Mouse (Mus musculus) urinary bladder, postnatal 36 days (tissue): Measurements from ENCODE around the gene Itga4.

Experiments
- DNase-seq, 2 experiments: peaks; one replicate each; pipeline ENCODE4 v3.0.0; 2022; ENCODE audit warnings: low spot score in 2 of 2, mixed read lengths in 1 of 2

Gene Itga4

DNA sequence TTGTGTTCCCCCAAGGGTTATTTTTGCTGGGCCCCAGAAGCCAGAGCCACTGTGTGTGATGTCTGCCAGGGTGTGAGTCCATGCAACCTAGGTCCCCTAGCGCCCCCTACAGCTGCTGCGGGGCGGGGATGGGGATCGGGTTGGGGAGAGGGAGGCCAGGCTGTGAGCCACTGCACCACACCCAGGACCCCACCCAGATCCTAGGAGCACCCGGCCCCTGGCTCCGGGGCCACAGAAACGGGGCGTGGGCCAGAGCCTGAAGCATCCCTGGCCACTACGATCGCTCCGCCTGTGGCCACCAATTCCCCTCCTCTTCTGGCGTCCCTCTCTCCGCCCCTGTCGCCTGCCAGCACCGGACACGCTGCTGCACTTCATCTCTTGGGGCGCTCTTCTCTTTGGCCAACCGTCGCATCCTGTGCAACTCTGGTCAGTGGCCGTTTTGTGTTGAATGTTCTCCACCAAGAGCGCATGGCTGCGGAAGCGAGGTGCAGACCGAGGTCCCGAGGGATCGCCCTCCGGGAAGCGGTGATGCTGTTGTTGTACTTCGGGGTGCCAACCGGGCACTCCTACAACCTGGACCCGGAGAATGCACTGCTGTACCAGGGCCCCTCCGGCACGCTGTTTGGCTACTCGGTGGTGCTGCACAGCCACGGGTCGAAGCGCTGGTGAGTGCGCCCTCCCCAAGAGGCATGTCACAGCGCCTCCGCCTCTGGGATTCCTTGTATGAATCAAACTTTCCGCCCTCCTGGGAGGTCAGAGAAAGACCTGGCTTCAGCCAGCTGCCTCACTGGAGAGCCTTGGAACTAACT, at the start of gene Itga4:
Itga4 (plus strand) TSS at position 235 of the 809 bp plus-strand sequence.
- DNase-seq = peak; percentile 16 to 42

DNA sequence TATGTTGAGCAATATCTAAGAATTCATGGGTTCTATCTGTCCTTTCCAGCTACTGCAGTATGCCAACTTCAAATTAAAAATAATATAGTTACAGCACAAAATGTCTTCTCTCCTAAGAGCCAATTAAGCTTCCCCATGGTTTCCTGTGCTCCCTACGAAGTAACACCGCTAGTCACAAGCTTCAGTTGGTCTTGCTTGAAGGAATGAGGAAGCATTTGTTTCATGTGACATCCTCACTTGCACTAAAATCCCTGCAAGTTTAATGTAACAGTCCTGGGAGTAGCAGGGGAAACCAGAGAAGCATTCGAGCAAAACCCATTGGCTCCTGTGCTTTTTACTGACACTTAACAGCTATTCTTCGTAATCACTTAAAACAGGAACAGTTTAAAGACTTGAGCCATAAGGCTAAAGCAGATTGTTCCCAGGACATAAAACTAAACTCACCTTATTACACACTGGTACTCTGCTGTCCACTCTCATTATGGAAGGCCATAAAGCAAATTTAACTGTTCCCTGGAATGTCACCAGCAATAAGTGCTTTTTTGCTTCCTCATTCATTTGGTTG, 49.0 kb upstream of the Itga4 start:
- no peak for DNase-seq

DNA sequence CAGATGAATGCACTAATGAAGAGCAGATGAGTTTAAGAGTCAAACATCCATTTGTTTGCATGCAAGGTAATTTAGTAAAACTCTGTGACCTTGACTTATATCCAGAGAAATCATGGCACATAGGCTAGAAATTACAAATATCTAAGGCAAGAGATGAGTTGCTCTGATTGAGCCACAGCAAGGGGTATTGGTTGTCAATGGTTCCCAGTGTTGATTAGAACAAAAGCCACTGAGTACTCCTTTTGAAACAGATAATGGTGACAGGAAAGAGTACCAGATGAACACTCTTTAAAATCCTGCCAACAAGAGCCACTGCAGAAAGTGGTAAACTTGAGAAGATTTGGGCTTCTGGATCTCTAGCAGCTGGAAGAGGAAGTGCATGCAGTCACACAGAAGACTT, 40.2 kb upstream of the Itga4 start:
- no peak for DNase-seq

DNA sequence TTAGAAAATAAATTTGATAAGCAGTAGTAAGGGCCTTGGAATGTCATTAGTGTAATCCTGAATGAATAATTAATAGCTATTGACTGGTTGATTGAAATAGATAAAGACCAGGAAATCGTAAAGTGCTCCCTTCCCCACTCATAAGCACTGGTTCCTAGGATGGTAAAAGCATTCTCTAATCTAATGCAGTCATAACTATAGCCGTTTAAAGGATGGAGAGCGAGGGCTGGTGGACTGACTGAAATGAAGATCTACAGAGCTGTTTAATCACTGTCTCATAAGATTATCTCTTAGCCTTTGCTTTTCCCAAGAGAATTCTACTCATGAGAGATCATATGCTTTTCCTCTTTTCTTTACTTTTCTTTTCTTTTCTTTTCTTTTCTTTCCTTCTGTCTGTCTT, 39.7 kb upstream of the Itga4 start:
- no peak for DNase-seq

DNA sequence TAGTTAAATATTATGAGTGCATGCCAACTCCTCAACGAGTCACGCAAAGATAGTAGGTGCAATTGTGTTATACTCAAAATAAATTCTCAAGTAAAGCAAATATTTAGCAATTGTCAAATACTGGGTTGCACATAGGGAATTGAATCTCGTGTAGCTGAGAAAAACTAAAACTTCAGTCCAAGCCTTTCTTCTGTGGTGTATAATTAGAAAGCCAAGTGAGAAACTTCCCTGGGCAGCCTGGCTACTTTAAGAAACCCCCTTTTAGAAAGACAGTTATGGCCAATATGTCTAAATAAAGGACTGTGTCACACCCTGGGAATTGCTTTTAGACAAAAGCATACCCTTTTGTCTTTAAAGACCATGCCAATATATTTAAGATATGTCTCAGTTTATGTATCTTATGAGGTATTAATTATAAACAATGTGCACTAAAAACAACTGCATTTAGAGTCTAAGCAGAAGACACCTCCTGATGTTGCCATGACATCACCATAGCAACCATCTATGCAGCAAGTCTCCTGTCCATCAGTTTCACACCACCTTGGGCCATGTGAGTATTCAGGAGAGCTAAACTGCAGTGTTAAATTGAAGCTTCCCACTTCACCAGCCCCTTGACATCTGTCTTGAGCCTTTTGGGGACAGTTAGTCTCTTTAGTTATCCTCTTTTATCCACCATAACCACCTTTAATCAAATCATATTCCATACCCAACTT, 30.4 kb upstream of the Itga4 start:
- no peak for DNase-seq

DNA sequence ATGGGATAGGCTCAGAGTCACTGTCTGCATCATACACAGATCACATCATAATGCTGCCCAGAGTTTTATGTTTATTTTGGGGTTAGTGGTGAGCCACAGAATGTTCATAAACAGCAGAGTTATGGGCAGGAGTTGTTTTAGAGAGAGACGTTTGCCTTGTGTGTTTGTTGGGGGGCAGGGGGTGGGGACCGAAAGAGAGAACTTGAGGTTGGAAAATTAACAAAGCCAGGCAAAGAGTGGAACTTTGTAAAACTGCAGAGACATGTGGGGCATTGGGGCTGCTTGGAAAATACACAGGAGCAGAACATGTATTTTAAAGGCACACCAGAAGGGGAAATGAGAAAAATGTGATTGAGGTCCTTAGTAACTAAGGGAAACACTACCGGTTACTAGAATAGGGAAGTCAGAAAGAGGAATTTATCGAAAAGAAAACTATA, 27.4 kb upstream of the Itga4 start:
- no peak for DNase-seq

DNA sequence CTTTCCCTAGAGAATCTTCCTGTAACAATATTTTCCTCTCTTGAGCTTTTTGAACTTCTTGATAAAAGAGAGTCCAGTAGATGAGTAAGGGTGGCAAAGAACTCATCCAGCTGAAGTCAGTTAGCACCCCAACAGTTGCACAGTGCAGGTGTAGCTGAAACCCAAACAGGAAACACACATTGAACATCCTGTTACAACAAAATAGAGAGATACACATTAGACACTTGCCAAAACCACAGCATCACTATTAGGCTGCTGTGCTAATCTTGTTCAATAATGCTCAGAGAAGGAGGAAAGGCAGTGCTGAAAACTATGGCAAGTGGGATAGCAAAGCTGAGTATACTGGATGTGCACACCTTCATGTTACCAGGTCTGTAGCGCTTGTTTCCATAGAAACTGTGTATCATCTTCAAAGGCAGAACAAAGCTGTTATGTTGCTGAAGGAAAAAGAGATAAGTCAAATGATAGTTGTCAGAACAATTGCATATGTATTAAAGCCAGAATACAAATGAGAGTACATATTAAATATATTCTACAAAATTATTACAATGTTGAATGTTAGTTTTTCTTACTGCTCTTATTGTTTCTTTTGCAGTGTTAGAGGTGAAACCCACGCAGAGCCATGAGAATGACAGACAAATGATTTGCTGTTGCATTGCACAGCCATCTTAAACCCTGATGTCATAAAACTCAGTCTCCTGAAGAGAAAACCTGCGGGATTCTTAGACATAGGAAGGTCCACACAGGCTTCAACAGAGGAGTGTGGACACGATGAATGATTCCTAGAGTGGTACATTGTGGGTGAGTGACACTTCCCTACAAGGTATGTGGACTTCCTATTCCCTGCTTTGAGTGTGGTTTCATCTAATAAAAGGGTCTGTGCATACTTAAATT, 23.9 kb upstream of the Itga4 start:
- no peak for DNase-seq

DNA sequence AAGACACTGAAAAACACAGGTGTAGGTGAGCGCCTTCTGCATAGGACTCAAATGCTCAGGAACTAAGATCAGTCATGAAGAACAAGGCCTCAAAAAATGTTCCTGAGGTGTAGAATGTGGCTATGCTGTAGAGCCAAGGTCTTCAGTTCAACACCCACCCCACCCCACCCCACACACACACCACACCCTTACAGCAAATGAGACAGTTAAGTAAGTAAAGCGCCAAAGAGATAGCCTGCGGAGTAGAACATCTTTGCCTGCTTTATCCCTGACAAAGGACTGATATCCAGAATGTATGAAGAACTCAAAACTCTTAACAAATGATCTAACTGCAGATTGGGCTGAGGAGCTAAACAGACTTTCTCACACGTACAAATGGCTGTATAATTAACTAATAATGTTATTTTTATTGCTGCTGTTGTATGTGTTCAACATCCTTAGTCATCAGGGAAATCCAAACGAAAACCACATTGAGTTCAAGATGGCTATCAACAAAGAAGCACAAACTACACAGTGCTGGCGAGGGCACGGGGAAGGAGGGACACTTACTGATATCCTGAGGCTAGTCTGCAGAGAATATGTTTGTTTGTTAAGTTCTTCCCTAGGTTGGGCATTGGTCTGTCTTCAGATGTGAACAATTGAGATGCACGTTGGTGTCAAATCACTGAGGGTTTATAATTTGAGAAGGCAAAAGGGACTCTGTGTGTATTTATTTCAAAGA, 19.3 kb upstream of the Itga4 start:
- no peak for DNase-seq

DNA sequence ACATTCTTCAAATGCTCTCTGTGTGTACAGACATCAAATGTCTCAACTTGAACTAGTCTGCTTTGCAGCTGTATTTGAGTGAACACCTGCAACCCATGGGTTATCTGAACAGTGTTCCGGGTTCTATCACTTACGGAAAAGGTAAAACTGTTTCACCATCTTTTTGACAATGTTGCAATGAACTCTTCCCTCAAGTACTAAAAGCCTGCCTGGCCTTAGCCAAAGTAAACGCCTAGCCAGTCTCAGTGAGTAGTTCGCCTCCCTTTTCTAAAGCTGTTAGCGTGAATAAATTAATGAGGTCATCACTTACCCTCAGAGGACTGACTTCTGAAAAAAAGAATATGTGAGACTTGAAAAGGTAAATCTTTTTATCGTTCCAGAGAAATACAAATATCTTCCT, 18.0 kb upstream of the Itga4 start:
- DNase-seq = no peak

DNA sequence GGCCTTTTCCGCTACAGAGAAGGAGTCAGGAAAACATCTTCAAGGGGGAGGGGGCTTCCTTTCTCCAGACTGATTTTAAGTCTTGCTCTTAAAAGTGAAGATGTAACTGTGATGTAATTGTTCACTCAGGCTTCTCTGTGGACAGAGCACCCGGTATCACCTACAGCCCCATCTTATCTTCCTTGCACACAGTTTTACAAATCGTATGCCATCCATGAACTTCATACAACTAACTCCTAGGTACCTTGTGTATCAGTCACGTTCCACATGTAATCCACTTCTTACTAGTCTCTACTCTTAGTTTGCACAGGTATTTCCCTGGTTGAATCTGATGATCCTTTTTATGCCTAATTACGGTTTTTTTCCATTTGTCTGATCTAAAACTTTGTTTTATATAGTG, 10.9 kb upstream of the Itga4 start:
- no peak for DNase-seq

DNA sequence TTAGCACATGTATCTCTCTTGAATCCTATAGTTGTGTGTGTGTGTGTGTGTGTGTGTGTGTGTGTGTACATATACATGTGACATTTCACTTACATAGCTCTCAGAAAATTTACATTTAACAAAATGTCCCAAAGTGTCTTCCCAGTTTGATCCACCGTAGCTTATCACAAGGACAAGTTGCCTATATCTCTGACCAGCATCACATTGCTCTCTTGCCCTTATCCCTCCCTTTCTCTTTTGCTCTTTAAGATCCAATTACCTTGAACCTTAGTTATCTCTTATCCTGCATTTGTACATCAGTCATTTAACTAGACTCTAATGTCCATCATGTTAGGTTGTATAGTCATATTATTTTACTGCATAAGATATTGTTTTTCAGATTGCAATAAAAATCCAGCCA, 10.5 kb upstream of the Itga4 start:
- DNase-seq = no peak

DNA sequence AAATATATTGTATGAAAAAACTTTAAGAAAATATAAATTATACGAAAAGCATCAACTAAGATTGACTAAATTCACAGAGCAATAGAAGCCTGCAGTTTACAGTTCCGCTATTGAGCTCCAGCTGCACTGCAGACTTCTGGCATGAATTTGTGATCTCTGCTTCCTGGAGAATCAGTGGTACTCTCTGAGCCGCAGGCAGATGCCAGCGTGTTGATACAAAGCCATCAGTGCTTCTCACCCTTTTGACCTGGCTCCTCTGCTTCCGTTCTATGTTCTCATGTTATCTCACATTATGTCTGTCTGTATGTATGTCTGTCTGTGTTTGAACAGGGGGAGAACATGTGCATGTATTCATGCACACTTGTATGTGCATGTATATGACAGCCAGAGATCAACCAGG, 6.9 kb upstream of the Itga4 start:
- DNase-seq = no peak

DNA sequence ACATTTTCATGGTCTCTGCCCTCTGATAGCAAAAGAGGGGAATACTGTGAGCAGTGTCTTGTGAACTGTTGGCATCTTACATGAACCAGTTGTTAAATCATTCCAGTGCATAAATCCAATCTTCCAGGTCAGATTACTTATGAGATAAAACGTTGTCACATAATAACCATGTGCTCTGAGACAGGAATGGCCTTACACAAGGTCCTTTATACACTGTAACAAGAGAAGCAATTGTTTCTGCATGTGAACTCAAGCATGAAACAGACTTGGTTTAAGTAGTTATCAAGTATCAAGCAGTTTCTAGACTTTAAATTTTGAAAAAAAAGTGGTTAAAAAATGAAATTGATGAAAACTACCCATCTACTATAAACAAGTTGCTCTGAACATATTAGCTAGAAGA, 4.7 kb upstream of the Itga4 start:
- no peak for DNase-seq

DNA sequence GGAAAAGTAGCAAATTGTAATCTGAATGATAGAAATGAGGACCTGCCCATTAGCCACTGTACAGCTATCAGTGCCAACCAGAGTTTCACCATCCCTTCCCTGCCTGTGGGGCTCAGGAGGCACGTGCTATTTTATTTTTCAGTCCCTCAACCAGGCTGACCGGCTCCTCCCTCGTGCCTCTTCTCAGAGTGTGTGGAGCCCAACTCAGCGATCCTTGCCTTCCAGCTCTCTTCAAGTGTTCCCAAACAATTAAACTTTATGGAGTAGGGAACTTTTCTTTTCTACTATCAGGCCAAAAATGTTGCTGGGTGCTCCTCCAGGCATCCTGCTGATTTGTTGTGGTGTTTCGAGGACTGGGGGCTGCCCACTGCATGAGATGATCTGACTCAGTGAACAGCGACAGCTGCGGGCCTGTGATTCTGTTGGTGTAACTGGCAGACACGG, 1.4 kb upstream of the Itga4 start:
- no peak for DNase-seq

DNA sequence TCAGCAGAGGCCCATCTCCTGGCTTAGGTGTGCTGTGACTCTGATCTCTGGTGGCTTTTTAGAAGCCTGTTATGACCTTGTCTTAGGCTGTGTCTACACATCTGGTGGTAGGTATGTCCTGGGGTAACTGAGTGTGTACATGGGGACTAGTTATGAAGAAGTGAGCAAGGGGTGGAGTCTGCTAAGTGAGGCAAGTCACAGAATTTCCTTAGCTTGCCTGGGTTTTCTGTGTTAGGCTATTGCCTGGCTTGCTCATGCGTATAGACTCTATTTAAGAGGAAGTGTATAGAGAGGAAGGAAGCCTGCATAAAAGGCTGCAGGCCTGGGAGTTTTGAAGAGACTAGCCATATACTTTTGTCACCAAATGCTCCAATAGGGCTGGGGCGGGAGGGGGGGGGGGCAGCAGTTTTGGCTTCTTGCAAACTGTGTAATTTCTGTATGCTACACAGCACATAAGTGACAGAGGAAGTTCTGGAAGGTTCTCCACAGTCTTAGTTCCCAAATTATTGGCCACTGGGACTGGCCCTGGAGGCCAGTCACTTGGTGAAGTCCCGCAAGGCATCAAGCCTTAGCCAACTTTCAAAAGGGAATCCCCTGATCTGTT, 536 bp upstream of the Itga4 start:
- no peak for DNase-seq

DNA sequence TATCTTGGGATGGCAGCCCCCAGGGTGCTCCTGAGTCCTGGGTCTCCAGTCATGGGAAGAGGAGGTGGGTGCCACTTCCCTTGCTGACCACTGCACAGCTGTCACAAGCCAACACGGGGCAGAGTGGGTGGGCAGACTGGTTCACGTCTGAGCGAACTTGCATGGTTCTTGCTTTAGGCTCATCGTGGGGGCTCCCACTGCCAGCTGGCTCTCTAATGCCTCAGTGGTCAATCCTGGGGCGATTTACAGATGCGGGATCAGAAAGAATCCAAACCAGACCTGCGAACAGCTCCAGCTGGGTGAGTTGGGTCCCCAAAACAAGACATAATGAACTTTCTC, 744 bp downstream of the Itga4 start:
- no peak for DNase-seq

DNA sequence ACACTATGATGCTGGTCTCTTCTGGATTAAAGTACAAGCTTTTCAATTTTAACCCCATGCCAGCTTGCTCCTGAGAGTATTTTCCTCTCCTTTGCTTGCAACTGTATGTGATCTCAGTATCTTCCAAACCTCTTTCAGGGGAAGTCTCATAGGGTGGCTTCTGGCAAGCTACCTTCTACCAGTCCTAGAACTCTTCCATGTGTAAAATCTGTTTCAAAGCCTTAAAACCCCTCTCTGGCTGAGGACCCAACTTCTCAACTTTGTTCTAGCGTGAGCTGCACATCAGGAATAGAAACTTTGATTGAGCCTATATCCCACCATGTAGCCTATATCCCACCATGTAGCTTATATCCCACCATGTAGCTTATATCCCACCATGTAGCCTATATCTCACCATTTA, 1.1 kb downstream of the Itga4 start:
- no peak for DNase-seq

DNA sequence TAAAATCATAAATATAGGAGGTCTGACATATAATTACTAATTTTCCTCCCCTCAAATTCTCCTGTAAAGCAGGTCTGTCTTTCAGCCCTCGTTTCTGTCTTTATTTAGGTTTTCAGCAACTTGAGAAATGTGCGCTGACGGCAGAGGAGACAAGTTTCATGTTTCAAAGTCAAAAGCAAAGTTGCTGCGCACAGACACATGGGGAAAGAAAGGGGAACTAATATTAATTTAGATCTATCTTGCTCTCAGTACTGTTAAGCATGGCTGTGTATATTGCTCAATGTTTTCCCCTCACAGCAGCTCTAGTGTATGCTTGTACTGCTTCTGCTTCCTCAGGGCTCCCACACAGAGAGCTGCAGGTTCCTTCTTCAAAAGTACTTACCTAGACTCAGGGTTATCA, 1.7 kb downstream of the Itga4 start:
- no peak for DNase-seq

DNA sequence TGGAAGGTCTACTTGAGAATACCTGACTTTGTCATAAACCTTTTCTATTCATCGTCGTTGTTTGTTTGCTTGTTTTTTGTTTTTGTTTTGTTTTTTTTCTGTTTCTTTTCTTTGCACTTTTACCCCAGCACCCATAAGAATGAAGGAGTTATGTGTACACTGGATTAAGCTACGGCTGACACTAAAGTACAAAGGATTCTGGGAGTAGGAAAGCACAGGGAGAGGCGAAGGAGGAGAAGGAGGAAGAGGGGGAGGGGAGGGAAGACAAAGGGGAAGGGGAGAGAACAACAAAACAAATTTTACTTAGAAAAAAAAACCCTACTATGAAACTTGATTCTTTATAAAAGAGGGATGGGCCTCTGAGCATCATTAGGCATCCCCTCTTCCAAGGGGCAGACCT, 2.2 kb downstream of the Itga4 start:
- no peak for DNase-seq

DNA sequence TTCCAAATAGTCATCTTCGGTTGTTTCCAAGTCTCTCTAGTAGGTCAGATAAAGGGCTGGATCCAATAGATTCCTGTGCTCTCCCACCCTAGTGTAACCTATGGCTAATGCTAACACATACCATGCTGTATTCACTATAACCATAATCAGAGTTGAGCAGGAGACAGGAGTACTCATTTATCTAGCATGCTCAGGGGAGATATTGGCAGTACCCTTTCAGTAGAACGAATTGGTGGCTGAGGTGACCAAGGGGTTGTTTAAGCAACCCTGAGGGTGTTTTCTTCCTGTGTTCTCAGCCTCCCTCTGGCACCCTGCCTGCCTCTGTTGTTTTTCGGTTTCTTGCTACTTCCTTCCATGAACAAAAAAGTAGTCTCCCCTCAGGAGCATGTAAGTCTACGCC, 4.1 kb downstream of the Itga4 start:
- DNase-seq = no peak

DNA sequence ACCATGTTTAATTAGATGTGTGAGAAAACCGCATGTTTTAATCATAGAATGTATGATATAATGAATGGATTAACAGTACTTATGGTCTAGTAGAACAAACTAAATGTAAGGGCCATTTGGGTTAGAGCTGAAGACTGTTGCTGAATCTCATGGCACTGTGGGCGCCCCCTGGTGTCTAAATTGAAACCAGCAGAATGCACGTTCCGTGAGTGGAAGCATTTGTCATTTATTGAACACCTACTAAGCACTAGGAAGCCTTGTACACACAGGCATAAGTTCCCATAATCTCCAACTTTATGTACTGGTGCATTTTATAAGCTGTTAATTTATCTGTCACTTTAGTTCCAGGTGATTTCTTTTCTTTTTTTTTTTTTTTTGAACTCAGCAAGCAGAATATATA, 10.4 kb downstream of the Itga4 start:
- peak; percentile 52 to 60 for DNase-seq
